Mouse (Mus musculus): ENCODE results near the gene Sparcl1. TPM values are rescaled to one million over a fixed set of nuclear protein-coding genes. Genes with fewer than 3 reads are reported as not detected.

Sparcl1 gene
- polyA plus RNA-seq (2015; fragmentation: Nextera tagmentation; extraction: Ambion mirVana) = 67.2 and 77.5 TPM in 2 replicates

GRCm38 (mm10) chr5:104113491-104114172, at the start of gene Sparcl1:
Sparcl1 (minus strand) TSS chr5:104113733.
- WGBS = 11% methylated on average over 15 of the region's 15 CpGs
- ATAC-seq (replicated peaks; ENCODE audit: low FRiP score, low read depth) (no peak), DNase-seq (ENCODE audit: low spot score) (peak; percentile 78)
- Histone ChIP-seq H3K27me3 (ENCODE audit: insufficient read depth, low read length) (no peaks in the 10 kb centered on the region), H3K36me3 (ENCODE audit: insufficient read depth, low read length) (no peaks in the 10 kb centered on the region), H3K4me3 (replicated peaks; ENCODE audit: low read depth, low read length) (peak within 1 kb of the TSS; percentile 23), H3K4me2 (ENCODE audit: low read length) (peak within 1 kb of the TSS; percentile 49), H3K9ac (ENCODE audit: low read depth, low read length) (peak within 1 kb of the TSS; percentile 42), H3K4me1 (replicated peaks; ENCODE audit: insufficient read depth, low read length) (peaks cover 17% of the 10 kb centered on the region), H3K9me3 (replicated peaks; ENCODE audit: low read length) (no peaks in the 10 kb centered on the region), H3K27ac (peak within 1 kb of the TSS; percentile 76)
- no peak for TF ChIP-seq CTCF (IDR thresholded peaks at IDR 0.05; ENCODE audit: low read depth)

GRCm38 (mm10) chr5:104161390-104161789, 47.9 kb upstream of the Sparcl1 start:
- Histone ChIP-seq H3K27ac (no peak overlapping the region), H3K4me3 (replicated peaks; ENCODE audit: low read depth, low read length) (no peak overlapping the region), H3K4me1 (replicated peaks; ENCODE audit: insufficient read depth, low read length) (no peaks in the 10 kb centered on the region), H3K27me3 (ENCODE audit: insufficient read depth, low read length) (no peaks in the 10 kb centered on the region), H3K9me3 (replicated peaks; ENCODE audit: low read length) (no peaks in the 10 kb centered on the region), H3K36me3 (ENCODE audit: insufficient read depth, low read length) (no peaks in the 10 kb centered on the region), H3K4me2 (ENCODE audit: low read length) (no peak overlapping the region), H3K9ac (ENCODE audit: low read depth, low read length) (no peak overlapping the region)
- no peak for TF ChIP-seq CTCF (IDR thresholded peaks at IDR 0.05; ENCODE audit: low read depth)
- 60% methylated on average over 1 of the region's 1 CpGs for WGBS
- no peak for ATAC-seq (replicated peaks; ENCODE audit: low FRiP score, low read depth)
- peak; percentile 75 for DNase-seq (ENCODE audit: low spot score)

- no peaks in the 10 kb centered on the region for H3K9me3 ChIP-seq (replicated peaks; ENCODE audit: low read length)
- DNase-seq (ENCODE audit: low spot score) (no peak), ATAC-seq (replicated peaks; ENCODE audit: low FRiP score, low read depth) (no peak)
- H3K36me3 ChIP-seq (ENCODE audit: insufficient read depth, low read length) = no peaks in the 10 kb centered on the region
- H3K4me1 ChIP-seq (replicated peaks; ENCODE audit: insufficient read depth, low read length) = no peaks in the 10 kb centered on the region
- no peak overlapping the region for H3K27ac ChIP-seq
- H3K4me2 ChIP-seq (ENCODE audit: low read length) = no peak overlapping the region
- no peak overlapping the region for H3K9ac ChIP-seq (ENCODE audit: low read depth, low read length)
- TF ChIP-seq CTCF (IDR thresholded peaks at IDR 0.05; ENCODE audit: low read depth) = no peak
- H3K4me3 ChIP-seq (replicated peaks; ENCODE audit: low read depth, low read length) = no peak overlapping the region
- 75% methylated on average over 3 of the region's 3 CpGs for WGBS
- H3K27me3 ChIP-seq (ENCODE audit: insufficient read depth, low read length) = no peaks in the 10 kb centered on the region
Measured at GRCm38 (mm10) chr5:104160581-104160980, 47.0 kb upstream of the Sparcl1 start.

GRCm38 (mm10) chr5:104158332-104159052, 45.0 kb upstream of the Sparcl1 start:
- H3K27ac ChIP-seq = no peak overlapping the region
- no peaks in the 10 kb centered on the region for H3K9me3 ChIP-seq (replicated peaks; ENCODE audit: low read length)
- TF ChIP-seq CTCF (IDR thresholded peaks at IDR 0.05; ENCODE audit: low read depth) = no peak
- no peak overlapping the region for H3K4me2 ChIP-seq (ENCODE audit: low read length)
- no peaks in the 10 kb centered on the region for H3K36me3 ChIP-seq (ENCODE audit: insufficient read depth, low read length)
- H3K4me3 ChIP-seq (replicated peaks; ENCODE audit: low read depth, low read length) = no peak overlapping the region
- H3K27me3 ChIP-seq (ENCODE audit: insufficient read depth, low read length) = no peaks in the 10 kb centered on the region
- DNase-seq (ENCODE audit: low spot score) (no peak), ATAC-seq (replicated peaks; ENCODE audit: low FRiP score, low read depth) (no peak)
- no peak overlapping the region for H3K9ac ChIP-seq (ENCODE audit: low read depth, low read length)
- no peaks in the 10 kb centered on the region for H3K4me1 ChIP-seq (replicated peaks; ENCODE audit: insufficient read depth, low read length)
- WGBS = 69% methylated on average over 7 of the region's 7 CpGs

GRCm38 (mm10) chr5:104157701-104158100, 44.2 kb upstream of the Sparcl1 start:
- H3K4me3 ChIP-seq (replicated peaks; ENCODE audit: low read depth, low read length) = no peak overlapping the region
- WGBS = 93% methylated on average over 7 of the region's 7 CpGs
- H3K4me1 ChIP-seq (replicated peaks; ENCODE audit: insufficient read depth, low read length) = no peaks in the 10 kb centered on the region
- ATAC-seq (replicated peaks; ENCODE audit: low FRiP score, low read depth) (no peak), DNase-seq (ENCODE audit: low spot score) (no peak)
- H3K9me3 ChIP-seq (replicated peaks; ENCODE audit: low read length) = no peaks in the 10 kb centered on the region
- no peak for TF ChIP-seq CTCF (IDR thresholded peaks at IDR 0.05; ENCODE audit: low read depth)
- H3K27ac ChIP-seq = no peak overlapping the region
- H3K4me2 ChIP-seq (ENCODE audit: low read length) = no peak overlapping the region
- no peaks in the 10 kb centered on the region for H3K27me3 ChIP-seq (ENCODE audit: insufficient read depth, low read length)
- no peaks in the 10 kb centered on the region for H3K36me3 ChIP-seq (ENCODE audit: insufficient read depth, low read length)
- no peak overlapping the region for H3K9ac ChIP-seq (ENCODE audit: low read depth, low read length)

GRCm38 (mm10) chr5:104150196-104150595, 36.7 kb upstream of the Sparcl1 start:
- no peak for ATAC-seq (replicated peaks; ENCODE audit: low FRiP score, low read depth)

More at GRCm38 (mm10) chr5:104150196-104150595, 36.7 kb upstream of the Sparcl1 start:
- H3K27me3 ChIP-seq (ENCODE audit: insufficient read depth, low read length) = no peaks in the 10 kb centered on the region
- H3K9me3 ChIP-seq (replicated peaks; ENCODE audit: low read length) = no peaks in the 10 kb centered on the region
- H3K9ac ChIP-seq (ENCODE audit: low read depth, low read length) = no peak overlapping the region
- DNase-seq (ENCODE audit: low spot score) = no peak
- H3K36me3 ChIP-seq (ENCODE audit: insufficient read depth, low read length) = no peaks in the 10 kb centered on the region
- no peak for TF ChIP-seq CTCF (IDR thresholded peaks at IDR 0.05; ENCODE audit: low read depth)
- H3K4me1 ChIP-seq (replicated peaks; ENCODE audit: insufficient read depth, low read length) = no peaks in the 10 kb centered on the region
- no peak overlapping the region for H3K4me3 ChIP-seq (replicated peaks; ENCODE audit: low read depth, low read length)
- H3K27ac ChIP-seq = no peak overlapping the region
- no peak overlapping the region for H3K4me2 ChIP-seq (ENCODE audit: low read length)
- 91% methylated on average over 6 of the region's 6 CpGs for WGBS
